Mouse (Mus musculus) cerebellum, postnatal 4 days (tissue): ENCODE measurements at regions not wholly inside any gene's neighbourhood (a gene's known extent, or its start where the extent isn't known, plus 50 kb on each side); places are given as distances from the start of the nearest gene placed in this dataset.

ENCODE experiments used
- DNase-seq, 2 experiments: peaks; one replicate each; pipeline ENCODE4 v3.0.0; 2022; ENCODE audit warnings: low spot score in 2 of 2, mixed read lengths in 1 of 2

- DNase-seq = no peak
Measured at GRCm38 (mm10) chr3:48911758-48912157, 845.4 kb downstream of the Pcdh18 start.

GRCm38 (mm10) chr3:48890403-48890802, 866.7 kb downstream of the Pcdh18 start:
- DNase-seq = no peak

- no peak for DNase-seq
Measured at GRCm38 (mm10) chr3:48887885-48888284, 869.2 kb downstream of the Pcdh18 start.

GRCm38 (mm10) chr3:48869527-48869926, 887.6 kb downstream of the Pcdh18 start:
- DNase-seq = no peak

GRCm38 (mm10) chr3:48846049-48846653, 911.0 kb downstream of the Pcdh18 start:
- peak; percentile 43 to 75 for DNase-seq

- DNase-seq = no peak
Measured at GRCm38 (mm10) chr3:48840692-48841091, 916.4 kb downstream of the Pcdh18 start.

GRCm38 (mm10) chr3:48823360-48823759, 933.8 kb downstream of the Pcdh18 start:
- no peak for DNase-seq

GRCm38 (mm10) chr3:48804398-48804797, 952.7 kb downstream of the Pcdh18 start:
- DNase-seq = no peak

- DNase-seq = no peak
Measured at GRCm38 (mm10) chr3:48771709-48772108, 985.4 kb downstream of the Pcdh18 start.
